Mouse (Mus musculus): Measurements from ENCODE around the gene Cyth2.

DNA sequence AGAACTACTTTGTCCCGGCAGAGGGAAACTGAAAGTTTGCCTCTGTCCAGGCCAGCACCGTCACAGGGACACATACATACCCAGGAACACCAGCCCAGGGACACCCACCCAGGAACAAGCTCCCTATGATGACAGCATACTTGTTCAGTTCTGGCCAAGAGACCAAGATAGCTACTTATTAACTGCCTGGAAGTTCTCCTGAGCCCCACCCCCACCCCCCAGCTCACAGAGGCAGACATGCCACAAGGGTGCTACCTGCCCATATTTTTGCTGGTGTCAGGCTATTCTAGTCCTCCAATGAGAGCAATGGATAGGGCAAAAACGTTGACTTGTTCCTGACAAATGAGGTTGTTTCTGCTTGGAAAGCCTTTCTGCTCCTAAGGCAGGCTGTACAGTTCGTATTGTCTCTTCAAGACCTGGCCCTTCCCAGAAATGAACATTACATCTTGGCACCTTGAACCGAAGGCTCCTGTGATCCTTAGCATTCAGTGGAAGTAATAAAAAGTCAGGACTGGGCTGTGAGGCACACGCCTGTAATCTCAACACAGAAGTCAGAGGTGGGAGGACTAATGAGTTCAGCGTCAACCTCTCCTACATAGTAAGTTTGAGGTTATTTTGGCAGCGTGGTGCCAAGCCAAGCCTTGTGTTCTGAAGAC is 43.8 kb downstream of the Cyth2 start:
- TF ChIP-seq POLR2A (IDR thresholded peaks at IDR 0.05; ENCODE audit: borderline replicate concordance, low read depth, low read length) (no peak), CTCF (IDR thresholded peaks at IDR 0.05; ENCODE audit: low read depth, low read length) (no peak)
